Comparison of ENCODE assay signal across 25 mouse cellular contexts in genomic region chr12:52739326-52739725, GRCm38 (mm10). TPM values are rescaled to one million over a fixed set of nuclear protein-coding genes. Genes with fewer than 3 reads are reported as not detected.
A peak's percentile ranks its signal among the peaks of the same experiment; 100 is the strongest.
DNase-seq lines count a peak whose midpoint lies in the region; ATAC-seq lines count a peak whose summit lies in the region.
"Had no signal": no experiment of that assay in that cellular context is flagged by ENCODE, and none has a peak within 500 bp of the region (broad histone marks: within the 10 kb centered on the region; RNA-seq: fewer than 3 reads in every experiment).

No protein-coding gene starts in this region.

- intact Hi-C loops in heart, postnatal 36 days (cut with DNase I): no loop called here

- H3K9ac ChIP-seq in neural tube, embryonic 15.5 days (replicated peaks): no peak overlapping the region
- H3K9ac ChIP-seq: embryonic facial prominence, embryonic 13.5 days; forebrain, postnatal 0 days; heart, embryonic 13.5 days; hindbrain, embryonic 12.5 days; hindbrain, embryonic 15.5 days had no signal

- H3K4me2 ChIP-seq in neural tube, embryonic 15.5 days: no peak overlapping the region
- H3K4me2 ChIP-seq: embryonic facial prominence, embryonic 13.5 days; heart, embryonic 13.5 days; hindbrain, embryonic 12.5 days; hindbrain, embryonic 15.5 days had no signal

- no peaks in the 10 kb centered on the region for H3K9me3 ChIP-seq in neural tube, embryonic 15.5 days (replicated peaks)
- H3K9me3 ChIP-seq: embryonic facial prominence, embryonic 13.5 days; heart, embryonic 10.5 days; heart, embryonic 13.5 days; hindbrain, embryonic 15.5 days had no signal

- no peak for ATAC-seq in neural tube, embryonic 15.5 days (ENCODE audit: low FRiP score)
- ATAC-seq: forebrain, embryonic 14.5 days; forebrain, postnatal 0 days; intestine, postnatal 0 days had no signal

- peaks cover 3% of the 10 kb centered on the region; the same call in 1 of the 2 replicates for H3K4me1 ChIP-seq in neural tube, embryonic 15.5 days
- H3K4me1 ChIP-seq: embryonic facial prominence, embryonic 13.5 days; heart, embryonic 10.5 days; heart, embryonic 13.5 days; hindbrain, embryonic 15.5 days had no signal

- no peak overlapping the region for H3K4me3 ChIP-seq in neural tube, embryonic 15.5 days (replicated peaks)
- H3K4me3 ChIP-seq: embryonic facial prominence, embryonic 13.5 days; gastrocnemius, adult 2 months; heart, adult 2 months; heart, embryonic 10.5 days; heart, embryonic 13.5 days; hindbrain, embryonic 12.5 days; hindbrain, embryonic 15.5 days had no signal

- no peaks in the 10 kb centered on the region for H3K36me3 ChIP-seq in neural tube, embryonic 15.5 days
- H3K36me3 ChIP-seq: embryonic facial prominence, embryonic 13.5 days; G1E; heart, embryonic 10.5 days; heart, embryonic 13.5 days had no signal

- H3K27me3 ChIP-seq in neural tube, embryonic 15.5 days (replicated peaks): no peaks in the 10 kb centered on the region
- H3K27me3 ChIP-seq: CH12.LX; embryonic facial prominence, embryonic 13.5 days; heart, embryonic 13.5 days; hindbrain, embryonic 12.5 days; hindbrain, embryonic 15.5 days had no signal

- DNase-seq in adrenal gland, adult 2 months: peak; percentile 6
- no peak for DNase-seq in adrenal gland, postnatal 25 days
- DNase-seq in heart, adult 11 months: peak; percentile 24
- DNase-seq in heart, postnatal 36 days: no peak
- peak; percentile 58 for DNase-seq in adipocyte (ENCODE audit: low spot score)
- DNase-seq in right cerebral cortex, postnatal 36 days (ENCODE audit: low spot score in 2 of 2): no peak
- DNase-seq: B cell, adult 2 months; cerebellum, adult 18-20 months; cerebellum, adult 9-11 months; cerebellum, postnatal 25 days; forebrain, postnatal 0 days; gastrocnemius, adult 2 months; gastrocnemius, postnatal 14 days; heart, adult 2 months; heart, postnatal 14 days had no signal

- 89% methylated on average over 3 of the region's 3 CpGs for WGBS in neural tube, embryonic 15.5 days

- H3K27ac ChIP-seq in neural tube, embryonic 15.5 days (replicated peaks): no peak overlapping the region
- H3K27ac ChIP-seq: embryonic facial prominence, embryonic 13.5 days; gastrocnemius, adult 2 months; heart, adult 2 months; heart, embryonic 10.5 days; heart, embryonic 13.5 days; hindbrain, embryonic 12.5 days; hindbrain, embryonic 15.5 days had no signal

RNA-seq across cellular contexts. Expression of gene Akap6, which starts 40.1 kb away (rescaled TPM):
- total RNA-seq in adrenal gland, adult 2 months (2021): 1 to 10 TPM; 2.3 to 2.6 TPM
- polyA plus RNA-seq in adrenal gland, adult 2 months (2012; rRNA removed): 0.15 and 0.24 TPM in 2 replicates
- total RNA-seq in adrenal gland, postnatal 25 days (2021): 1.4 and 3.0 TPM in 2 replicates
- total RNA-seq in heart, postnatal 36 days (2021): 10 to 100 TPM; 97.4 to 99.6 TPM
- 20.3 and 24.4 TPM in 2 replicates for polyA plus RNA-seq in neural tube, embryonic 15.5 days (2015; fragmentation: Nextera tagmentation; extraction: Ambion mirVana)
- polyA plus RNA-seq: G1E had no signal

Comparison
In these comparisons a context has a peak if more than half of its experiments do, and no peak if none do; other contexts are left out.
1. DNase-seq: peak in adrenal gland, adult 2 months (single experiment), heart, adult 11 months (single experiment) and adipocyte (single experiment); none in adrenal gland, postnatal 25 days (single experiment), heart, postnatal 36 days (0 of 2) and right cerebral cortex, postnatal 36 days (0 of 2).
2. RNA of gene Akap6, which starts 40.1 kb away (total RNA-seq): 97.4 to 99.6 TPM in heart, postnatal 36 days; 1.4 to 3.0 TPM in adrenal gland, postnatal 25 days and 2.3 to 2.6 TPM in adrenal gland, adult 2 months; every median in the first group is over 10 times any median in the second.